Mouse (Mus musculus) limb, embryonic 15.5 days (tissue): ENCODE measurements around the gene BC028528. TPM values are rescaled to one million over a fixed set of nuclear protein-coding genes. Genes with fewer than 3 reads are reported as not detected.
A peak's percentile ranks its signal among the peaks of the same experiment; 100 is the strongest.

Source experiments
- ATAC-seq: fragments of 200-750 bp; cut with Nextera tagmentation; 2 replicates; pipeline ENCODE4 v1.8.0; 2017; ENCODE audit warnings: low read depth, moderate TSS enrichment; ENCODE audit not compliant: insufficient number of reproducible peaks, low FRiP score, low TSS enrichment
- H3K27ac ChIP-seq: fragments of 300-500 bp; sonication (generic); 2 replicates; pipeline ENCODE4 v1.5.1; 2015; ENCODE audit warnings: moderate library complexity, mild to moderate bottlenecking, inconsistent platforms
- H3K27me3 ChIP-seq: fragments of 300-500 bp; sonication (generic); 2 replicates; pipeline ENCODE4 v1.6.1; 2015; ENCODE audit warnings: inconsistent platforms
- H3K36me3 ChIP-seq: fragments of 300-500 bp; sonication (generic); 2 replicates; pipeline ENCODE4 v1.6.1; 2015; ENCODE audit warnings: inconsistent platforms
- H3K4me1 ChIP-seq: fragments of 300-500 bp; sonication (generic); 2 replicates; pipeline ENCODE4 v1.6.1; 2015; ENCODE audit warnings: inconsistent platforms
- H3K4me2 ChIP-seq: fragments of 300-500 bp; sonication (generic); 2 replicates; pipeline ENCODE4 v1.6.1; 2015; ENCODE audit warnings: mild to moderate bottlenecking, inconsistent platforms
- H3K4me3 ChIP-seq: fragments of 300-500 bp; sonication (generic); 2 replicates; pipeline ENCODE4 v1.5.1; 2015; ENCODE audit warnings: mild to moderate bottlenecking, inconsistent platforms
- H3K9ac ChIP-seq: fragments of 300-500 bp; sonication (generic); 2 replicates; pipeline ENCODE4 v1.6.1; 2015; ENCODE audit warnings: inconsistent platforms
- H3K9me3 ChIP-seq: fragments of 300-500 bp; sonication (generic); 2 replicates; pipeline ENCODE4 v1.6.1; 2016; ENCODE audit warnings: inconsistent platforms
- WGBS: fragments of 180-500 bp; shearing (Covaris S2); methylation state at CpG from one replicate; pipeline ENCODE4 v1.1.7; 2015; 5-methylcytosine and 5-hydroxymethylcytosine counted together
- polyA plus RNA-seq: library from polyadenylated mRNA; unstranded; fragments of >200 nt; fragmentation: Nextera tagmentation; extraction: Ambion mirVana; gene quantifications from 2 replicates; pipeline ENCODE4 v1.2.1, GENCODE M21; 2015

The BC028528 gene
- 24.9 and 26.4 TPM in 2 replicates for polyA plus RNA-seq

- no peaks in the 10 kb centered on the region for H3K9me3 ChIP-seq
- ATAC-seq: no peak
- H3K4me3 ChIP-seq: peak within 1 kb of the TSS; percentile 30
- 27% methylated on average over 12 of the region's 12 CpGs for WGBS
- peak within 1 kb of the TSS; percentile 77 for H3K27ac ChIP-seq
- H3K36me3 ChIP-seq: peaks cover 3% of the 10 kb centered on the region; the same call in 1 of the 2 replicates
- no peak within 1 kb of the TSS for H3K9ac ChIP-seq
- H3K4me2 ChIP-seq: peak within 1 kb of the TSS; percentile 34
- no peaks in the 10 kb centered on the region for H3K27me3 ChIP-seq
- H3K4me1 ChIP-seq: peaks cover 30% of the 10 kb centered on the region
Observed at GRCm38 (mm10) chr3:95891211-95892065, at the start of gene BC028528. TSS of gene BC028528 (minus strand) at chr3:95892005.

GRCm38 (mm10) chr3:95938835-95939234 is 47.0 kb upstream of the BC028528 start:
- WGBS: 95% methylated on average over 15 of the region's 15 CpGs
- Histone ChIP-seq H3K36me3 (peaks cover 85% of the 10 kb centered on the region), H3K27ac (no peak overlapping the region), H3K9me3 (no peaks in the 10 kb centered on the region), H3K4me3 (no peak overlapping the region), H3K4me1 (no peaks in the 10 kb centered on the region), H3K4me2 (no peak overlapping the region), H3K27me3 (no peaks in the 10 kb centered on the region), H3K9ac (no peak overlapping the region)
- no peak for ATAC-seq

GRCm38 (mm10) chr3:95938217-95938616 is 46.4 kb upstream of the BC028528 start:
- H3K27ac ChIP-seq: no peak overlapping the region

GRCm38 (mm10) chr3:95934448-95934847 is 42.6 kb upstream of the BC028528 start:
- H3K27me3 ChIP-seq: no peaks in the 10 kb centered on the region
- WGBS: 93% methylated on average over 1 of the region's 1 CpGs
- peaks cover 54% of the 10 kb centered on the region for H3K36me3 ChIP-seq

More at GRCm38 (mm10) chr3:95938217-95938616, 46.4 kb upstream of the BC028528 start:
- Histone ChIP-seq H3K4me1 (no peaks in the 10 kb centered on the region), H3K36me3 (peaks cover 90% of the 10 kb centered on the region), H3K9me3 (no peaks in the 10 kb centered on the region), H3K4me2 (no peak overlapping the region), H3K4me3 (no peak overlapping the region), H3K27me3 (no peaks in the 10 kb centered on the region), H3K9ac (no peak overlapping the region)
- 93% methylated on average over 8 of the region's 8 CpGs for WGBS
- ATAC-seq: no peak

GRCm38 (mm10) chr3:95933111-95933750 is 41.4 kb upstream of the BC028528 start:
- 93% methylated on average over 7 of the region's 7 CpGs for WGBS
- peaks cover 10% of the 10 kb centered on the region; the same call in 1 of the 2 replicates for H3K4me1 ChIP-seq
- H3K4me3 ChIP-seq: no peak overlapping the region
- no peak overlapping the region for H3K27ac ChIP-seq
- H3K27me3 ChIP-seq: no peaks in the 10 kb centered on the region
- H3K4me2 ChIP-seq: no peak overlapping the region
- H3K36me3 ChIP-seq: peaks cover 42% of the 10 kb centered on the region
- H3K9ac ChIP-seq: no peak overlapping the region
- ATAC-seq: no peak
- no peaks in the 10 kb centered on the region for H3K9me3 ChIP-seq

More at GRCm38 (mm10) chr3:95934448-95934847, 42.6 kb upstream of the BC028528 start:
- Histone ChIP-seq H3K4me2 (no peak overlapping the region), H3K4me1 (peaks cover 8% of the 10 kb centered on the region; the same call in 1 of the 2 replicates), H3K9me3 (no peaks in the 10 kb centered on the region), H3K27ac (no peak overlapping the region), H3K9ac (no peak overlapping the region), H3K4me3 (no peak overlapping the region)
- no peak for ATAC-seq

GRCm38 (mm10) chr3:95932566-95932965 is 40.8 kb upstream of the BC028528 start:
- Histone ChIP-seq H3K36me3 (peaks cover 35% of the 10 kb centered on the region), H3K4me2 (no peak overlapping the region), H3K4me1 (peaks cover 10% of the 10 kb centered on the region; the same call in 1 of the 2 replicates), H3K9ac (no peak overlapping the region), H3K9me3 (no peaks in the 10 kb centered on the region), H3K27me3 (no peaks in the 10 kb centered on the region), H3K27ac (no peak overlapping the region), H3K4me3 (no peak overlapping the region)
- WGBS: 97% methylated on average over 7 of the region's 7 CpGs
- no peak for ATAC-seq

- ATAC-seq: no peak
- 44% methylated on average over 1 of the region's 1 CpGs for WGBS
- Histone ChIP-seq H3K4me2 (no peak overlapping the region), H3K27ac (no peak overlapping the region), H3K9ac (no peak overlapping the region), H3K4me3 (no peak overlapping the region), H3K27me3 (no peaks in the 10 kb centered on the region), H3K4me1 (peaks cover 10% of the 10 kb centered on the region; the same call in 1 of the 2 replicates), H3K9me3 (no peaks in the 10 kb centered on the region), H3K36me3 (peaks cover 31% of the 10 kb centered on the region)
Observed at GRCm38 (mm10) chr3:95932157-95932556, 40.4 kb upstream of the BC028528 start.

- Histone ChIP-seq H3K27me3 (no peaks in the 10 kb centered on the region), H3K36me3 (peaks cover 25% of the 10 kb centered on the region), H3K4me1 (peaks cover 10% of the 10 kb centered on the region; the same call in 1 of the 2 replicates), H3K4me3 (no peak overlapping the region), H3K9me3 (no peaks in the 10 kb centered on the region), H3K27ac (no peak overlapping the region), H3K9ac (no peak overlapping the region), H3K4me2 (no peak overlapping the region)
- WGBS: 83% methylated on average over 1 of the region's 1 CpGs
- ATAC-seq: no peak
Observed at GRCm38 (mm10) chr3:95931471-95931870, 39.7 kb upstream of the BC028528 start.

GRCm38 (mm10) chr3:95930471-95930789 is 38.6 kb upstream of the BC028528 start:
- Histone ChIP-seq H3K4me3 (peak overlapping the region; percentile 89), H3K4me1 (peaks cover 10% of the 10 kb centered on the region; the same call in 1 of the 2 replicates), H3K9ac (peak overlapping the region; percentile 95), H3K9me3 (no peaks in the 10 kb centered on the region), H3K36me3 (peaks cover 22% of the 10 kb centered on the region), H3K27ac (peak overlapping the region; percentile 95), H3K27me3 (no peaks in the 10 kb centered on the region), H3K4me2 (peak overlapping the region; percentile 69)
- ATAC-seq: no peak
- 1% methylated on average over 5 of the region's 5 CpGs for WGBS

- H3K36me3 ChIP-seq: peaks cover 16% of the 10 kb centered on the region
- ATAC-seq: peak; percentile 15; the same call in 1 of the 2 replicates
- H3K4me1 ChIP-seq: peaks cover 10% of the 10 kb centered on the region; the same call in 1 of the 2 replicates
- no peaks in the 10 kb centered on the region for H3K27me3 ChIP-seq
- peak overlapping the region; percentile 69 for H3K4me2 ChIP-seq
- peak overlapping the region; percentile 95 for H3K9ac ChIP-seq
- H3K9me3 ChIP-seq: no peaks in the 10 kb centered on the region
- peak overlapping the region; percentile 95 for H3K27ac ChIP-seq
- under 1% methylated on average over 100 of the region's 105 CpGs for WGBS
- H3K4me3 ChIP-seq: peak overlapping the region; percentile 89
Observed at GRCm38 (mm10) chr3:95929581-95930470, 38.0 kb upstream of the BC028528 start.
